Mouse (Mus musculus) kidney, embryonic 14.5 days (tissue): ENCODE measurements around the gene Iqgap1. TPM values are rescaled to one million over a fixed set of nuclear protein-coding genes. Genes with fewer than 3 reads are reported as not detected.

ENCODE experiments used
- ATAC-seq: fragments of 200-750 bp; cut with Nextera tagmentation; 2 replicates; pipeline ENCODE4 v1.8.0; 2017; ENCODE audit warnings: moderate number of reproducible peaks, mild to moderate bottlenecking, moderate TSS enrichment, moderate library complexity; ENCODE audit not compliant: low FRiP score, low TSS enrichment
- H3K27ac ChIP-seq: fragments of 300-500 bp; sonication (generic); 2 replicates; pipeline ENCODE4 v1.5.1; 2014; ENCODE audit warnings: low read depth, mild to moderate bottlenecking, low read length, moderate library complexity, mixed read lengths
- H3K27me3 ChIP-seq: fragments of 300-500 bp; sonication (generic); 2 replicates; pipeline ENCODE4 v1.6.1; 2014; ENCODE audit warnings: mild to moderate bottlenecking, low read length; ENCODE audit not compliant: control insufficient read depth, insufficient read depth
- H3K36me3 ChIP-seq: fragments of 300-500 bp; sonication (generic); 2 replicates; pipeline ENCODE4 v1.6.1; 2014; ENCODE audit warnings: low read length, mixed read lengths; ENCODE audit not compliant: control insufficient read depth, insufficient read depth
- H3K4me1 ChIP-seq: fragments of 300-500 bp; sonication (generic); 2 replicates; pipeline ENCODE4 v1.6.1; 2014; ENCODE audit warnings: low read length, mixed read lengths; ENCODE audit not compliant: control insufficient read depth, insufficient read depth
- H3K4me2 ChIP-seq: fragments of 300-500 bp; sonication (generic); replicated peaks from 2 replicates; pipeline ENCODE4 v1.6.1; 2014; ENCODE audit warnings: low read depth, mild to moderate bottlenecking, low read length
- H3K4me3 ChIP-seq: fragments of 300-500 bp; sonication (generic); 2 replicates; pipeline ENCODE4 v1.5.1; 2014; ENCODE audit warnings: mild to moderate bottlenecking, low read length
- H3K9ac ChIP-seq: fragments of 300-500 bp; sonication (generic); 2 replicates; pipeline ENCODE4 v1.6.1; 2014; ENCODE audit warnings: low read depth, mild to moderate bottlenecking, low read length, moderate library complexity
- H3K9me3 ChIP-seq: fragments of 300-500 bp; sonication (generic); 2 replicates; pipeline ENCODE4 v1.6.1; 2016; ENCODE audit warnings: low read length; ENCODE audit not compliant: control insufficient read depth
- WGBS: fragments of 180-500 bp; shearing (Covaris S2); extraction: QIAGEN DNeasy Blood & Tissue Kit; methylation state at CpG from one replicate; pipeline ENCODE4 v1.1.7; 2014; 5-methylcytosine and 5-hydroxymethylcytosine counted together
- polyA plus RNA-seq: library from polyadenylated mRNA; unstranded; fragments of >200 nt; fragmentation: Nextera tagmentation; extraction: Ambion mirVana; gene quantifications from 2 replicates; pipeline ENCODE4 v1.2.1, GENCODE M21; 2014

Gene Iqgap1
- polyA plus RNA-seq, 1 experiment from 2014 or later = 110 TPM

- peak; percentile 50; the same call in 1 of the 2 replicates for ATAC-seq
- no peaks in the 10 kb centered on the region for H3K27me3 ChIP-seq
- no peak overlapping the region for H3K4me2 ChIP-seq
- H3K9ac ChIP-seq = no peak overlapping the region
- WGBS = 68% methylated on average over 14 of the region's 14 CpGs
- no peaks in the 10 kb centered on the region for H3K36me3 ChIP-seq
- no peak overlapping the region for H3K27ac ChIP-seq
- H3K4me3 ChIP-seq = no peak overlapping the region
- peaks cover under 1% of the 10 kb centered on the region; the same call in 1 of the 2 replicates for H3K4me1 ChIP-seq
- H3K9me3 ChIP-seq = no peaks in the 10 kb centered on the region
Measured at GRCm38 (mm10) chr7:80773834-80774614, 51.8 kb downstream of the Iqgap1 start.

- Histone ChIP-seq H3K27ac (no peak overlapping the region), H3K27me3 (no peaks in the 10 kb centered on the region), H3K36me3 (peaks cover 20% of the 10 kb centered on the region), H3K9me3 (no peaks in the 10 kb centered on the region), H3K4me1 (peaks cover 11% of the 10 kb centered on the region; the same call in 1 of the 2 replicates), H3K4me2 (no peak overlapping the region), H3K9ac (no peak overlapping the region), H3K4me3 (no peak overlapping the region)
- WGBS = 85% methylated on average over 2 of the region's 2 CpGs
- no peak for ATAC-seq
Measured at GRCm38 (mm10) chr7:80770466-80770865, 55.3 kb downstream of the Iqgap1 start.

- Histone ChIP-seq H3K4me1 (peaks cover 11% of the 10 kb centered on the region), H3K27ac (no peak overlapping the region), H3K9ac (no peak overlapping the region), H3K4me3 (no peak overlapping the region), H3K36me3 (peaks cover 36% of the 10 kb centered on the region), H3K27me3 (no peaks in the 10 kb centered on the region), H3K4me2 (no peak overlapping the region), H3K9me3 (no peaks in the 10 kb centered on the region)
- 84% methylated on average over 11 of the region's 11 CpGs for WGBS
- 0 out of 2 replicates have a peak, but pooled peaks have one; percentile 36 for ATAC-seq
Measured at GRCm38 (mm10) chr7:80766861-80767312, 58.9 kb downstream of the Iqgap1 start.

GRCm38 (mm10) chr7:80766072-80766471, 59.7 kb downstream of the Iqgap1 start:
- no peak for ATAC-seq
- Histone ChIP-seq H3K27me3 (no peaks in the 10 kb centered on the region), H3K9ac (no peak overlapping the region), H3K36me3 (peaks cover 36% of the 10 kb centered on the region), H3K27ac (peak overlapping the region; percentile 24; the same call in 1 of the 2 replicates), H3K4me2 (no peak overlapping the region), H3K9me3 (no peaks in the 10 kb centered on the region), H3K4me1 (peaks cover 11% of the 10 kb centered on the region), H3K4me3 (no peak overlapping the region)
- 69% methylated on average over 3 of the region's 3 CpGs for WGBS

GRCm38 (mm10) chr7:80763864-80764437, 61.8 kb downstream of the Iqgap1 start:
- 76% methylated on average over 7 of the region's 7 CpGs for WGBS
- H3K27ac ChIP-seq = peak overlapping the region; percentile 42; the same call in 1 of the 2 replicates
- H3K4me3 ChIP-seq = no peak overlapping the region
- peaks cover 11% of the 10 kb centered on the region for H3K4me1 ChIP-seq
- no peaks in the 10 kb centered on the region for H3K9me3 ChIP-seq
- no peak overlapping the region for H3K4me2 ChIP-seq
- H3K9ac ChIP-seq = no peak overlapping the region
- H3K27me3 ChIP-seq = no peaks in the 10 kb centered on the region
- ATAC-seq = no peak
- peaks cover 47% of the 10 kb centered on the region for H3K36me3 ChIP-seq

GRCm38 (mm10) chr7:80762297-80762696, 63.5 kb downstream of the Iqgap1 start:
- H3K9ac ChIP-seq = no peak overlapping the region
- H3K9me3 ChIP-seq = no peaks in the 10 kb centered on the region
- H3K27ac ChIP-seq = peak overlapping the region; percentile 24; the same call in 1 of the 2 replicates
- H3K4me1 ChIP-seq = peaks cover under 1% of the 10 kb centered on the region; the same call in 1 of the 2 replicates
- peaks cover 61% of the 10 kb centered on the region for H3K36me3 ChIP-seq
- H3K4me3 ChIP-seq = no peak overlapping the region
- WGBS = 84% methylated on average over 8 of the region's 8 CpGs
- no peaks in the 10 kb centered on the region for H3K27me3 ChIP-seq
- ATAC-seq = no peak
- no peak overlapping the region for H3K4me2 ChIP-seq

GRCm38 (mm10) chr7:80754086-80754485, 71.7 kb downstream of the Iqgap1 start:
- Histone ChIP-seq H3K9ac (no peak overlapping the region), H3K27me3 (no peaks in the 10 kb centered on the region), H3K36me3 (peaks cover 77% of the 10 kb centered on the region), H3K4me3 (no peak overlapping the region), H3K4me2 (no peak overlapping the region), H3K4me1 (no peaks in the 10 kb centered on the region), H3K9me3 (no peaks in the 10 kb centered on the region), H3K27ac (no peak overlapping the region)
- no peak for ATAC-seq
- 91% methylated on average over 2 of the region's 2 CpGs for WGBS

- H3K9me3 ChIP-seq = no peaks in the 10 kb centered on the region
- H3K27ac ChIP-seq = no peak overlapping the region
- WGBS = 89% methylated on average over 2 of the region's 2 CpGs
- ATAC-seq = no peak
- no peaks in the 10 kb centered on the region for H3K27me3 ChIP-seq
- H3K9ac ChIP-seq = no peak overlapping the region
- no peak overlapping the region for H3K4me2 ChIP-seq
- peaks cover 77% of the 10 kb centered on the region for H3K36me3 ChIP-seq
- no peaks in the 10 kb centered on the region for H3K4me1 ChIP-seq
- H3K4me3 ChIP-seq = no peak overlapping the region
Measured at GRCm38 (mm10) chr7:80753613-80754012, 72.2 kb downstream of the Iqgap1 start.

- peaks cover 10% of the 10 kb centered on the region for H3K4me1 ChIP-seq
- H3K36me3 ChIP-seq = peaks cover 77% of the 10 kb centered on the region
- 55% methylated on average over 6 of the region's 6 CpGs for WGBS
- H3K9ac ChIP-seq = no peak overlapping the region
- no peak overlapping the region for H3K27ac ChIP-seq
- H3K27me3 ChIP-seq = no peaks in the 10 kb centered on the region
- H3K9me3 ChIP-seq = no peaks in the 10 kb centered on the region
- no peak overlapping the region for H3K4me2 ChIP-seq
- no peak for ATAC-seq
- H3K4me3 ChIP-seq = no peak overlapping the region
Measured at GRCm38 (mm10) chr7:80749624-80750023, 76.2 kb downstream of the Iqgap1 start.
